ENCODE assay signal across 28 mouse cellular contexts in the genomic region with DNA sequence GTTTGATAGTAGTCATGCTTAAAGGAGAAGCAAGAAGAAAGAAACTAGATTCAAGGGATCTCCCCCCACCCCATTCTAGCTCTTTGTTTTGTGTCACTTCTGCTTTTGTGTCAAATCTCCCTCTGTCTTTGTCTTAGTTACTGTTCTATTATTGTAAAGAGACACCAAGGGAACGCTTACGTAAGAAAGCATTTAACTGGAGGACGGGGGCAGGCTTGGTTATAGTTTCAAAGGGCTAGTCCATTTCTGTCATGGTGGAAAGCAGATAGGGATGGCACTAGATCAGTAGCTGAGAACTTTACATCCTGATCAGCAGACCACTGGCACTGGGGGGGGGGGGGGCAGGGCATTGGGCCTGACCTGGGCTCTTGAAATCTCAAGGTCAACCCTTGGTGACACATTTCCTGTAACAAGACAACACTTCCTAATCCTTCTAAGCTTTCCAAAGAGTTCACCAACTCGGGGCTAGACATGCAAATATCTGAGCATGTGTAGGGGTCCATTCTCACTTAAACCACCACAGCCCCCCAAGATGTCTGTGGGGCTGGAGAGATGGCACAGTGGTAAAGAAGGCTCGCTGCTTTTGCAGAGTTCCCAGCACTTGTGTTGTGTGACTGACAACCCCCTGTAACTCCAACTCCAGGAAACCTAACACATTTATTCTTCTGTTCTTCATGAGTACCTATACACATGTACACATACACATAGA. TPM values are rescaled to one million over a fixed set of nuclear protein-coding genes. Genes with fewer than 3 reads are reported as not detected.
DNase-seq lines count a peak whose midpoint lies in the region; ATAC-seq lines count a peak whose summit lies in the region.
"Had no signal": no experiment of that assay in that cellular context is flagged by ENCODE, and none has a peak within 500 bp of the region (broad histone marks: within the 10 kb centered on the region; RNA-seq: fewer than 3 reads in every experiment).

No protein-coding gene starts in this region.

- no peak overlapping the region for H3K4me2 ChIP-seq in liver, embryonic 11.5 days
- H3K4me2 ChIP-seq: embryonic facial prominence, embryonic 15.5 days; kidney, embryonic 15.5 days; limb, embryonic 12.5 days; liver, embryonic 12.5 days; midbrain, embryonic 11.5 days had no signal

- 59% methylated on average over 5 of the region's 5 CpGs for WGBS in liver, embryonic 11.5 days

- ATAC-seq in common myeloid progenitor, adult 5-6 weeks (replicated peaks; ENCODE audit: low read depth, poor library complexity, severe bottlenecking) = peak; percentile 63
- no peak for ATAC-seq in liver, embryonic 11.5 days (replicated peaks; ENCODE audit: low FRiP score)
- ATAC-seq: forebrain, embryonic 14.5 days; hindbrain, postnatal 0 days; intestine, embryonic 16.5 days; liver, embryonic 12.5 days had no signal

- H3K9ac ChIP-seq in liver, embryonic 11.5 days (ENCODE audit: low read depth, low read length) = no peak overlapping the region
- H3K9ac ChIP-seq: embryonic facial prominence, embryonic 15.5 days; kidney, embryonic 15.5 days; limb, embryonic 12.5 days; liver, embryonic 12.5 days had no signal

- 0 out of 2 replicates have a peak, but pooled peaks cover 3% of the 10 kb centered on the region for H3K27me3 ChIP-seq in liver, embryonic 11.5 days (replicated peaks; ENCODE audit: control insufficient read depth, insufficient read depth, low read length)
- H3K27me3 ChIP-seq: embryonic facial prominence, embryonic 15.5 days; kidney, embryonic 15.5 days; limb, embryonic 12.5 days had no signal

- H3K9me3 ChIP-seq in liver, embryonic 11.5 days (ENCODE audit: control insufficient read depth, low read length) = no peaks in the 10 kb centered on the region
- H3K9me3 ChIP-seq: embryonic facial prominence, embryonic 15.5 days; kidney, embryonic 15.5 days; limb, embryonic 12.5 days; liver, embryonic 12.5 days had no signal

- H3K4me1 ChIP-seq in liver, embryonic 11.5 days (replicated peaks; ENCODE audit: control insufficient read depth, insufficient read depth, low read length) = peaks cover 4% of the 10 kb centered on the region; the same call in 1 of the 2 replicates
- H3K4me1 ChIP-seq: embryonic facial prominence, embryonic 15.5 days; liver, embryonic 12.5 days had no signal

- H3K27ac ChIP-seq in liver, embryonic 11.5 days (ENCODE audit: low read depth, low read length) = no peak overlapping the region; the same call in 1 of the 2 replicates
- H3K27ac ChIP-seq: embryonic facial prominence, embryonic 15.5 days; hindbrain, postnatal 0 days; kidney, embryonic 15.5 days; limb, embryonic 12.5 days; liver, embryonic 12.5 days; stomach, postnatal 0 days had no signal

- H3K36me3 ChIP-seq in liver, embryonic 11.5 days (ENCODE audit: control insufficient read depth, insufficient read depth, low read length) = no peaks in the 10 kb centered on the region
- H3K36me3 ChIP-seq: embryonic facial prominence, embryonic 15.5 days; kidney, embryonic 15.5 days; limb, embryonic 12.5 days; liver, embryonic 12.5 days had no signal

- DNase-seq in lung, postnatal 36 days = peak; percentile 46
- DNase-seq in lung, postnatal 10 days = no peak
- DNase-seq in B cell, adult 2 months = peak; percentile 72 to 82
- peak; percentile 34 to 59 for DNase-seq in monocyte, adult 2 months (ENCODE audit: low read depth in 1 of 2, low spot score in 2 of 2)
- no peak for DNase-seq in embryo, embryonic 10 days (ENCODE audit: low spot score)
- no peak for DNase-seq in liver, embryonic 11.5 days (ENCODE audit: low spot score)
- no peak for DNase-seq in gastrocnemius, postnatal 25 days
- DNase-seq: adrenal gland, postnatal 36 days; cerebellum, adult 2 months; cerebellum, postnatal 25 days; gastrocnemius, postnatal 14 days; heart, postnatal 4 days; kidney, postnatal 36 days; layer of hippocampus, postnatal 36 days; lung, adult 18-20 months; lung, postnatal 4 days; retina, postnatal 1 day; right cerebral cortex, postnatal 25 days had no signal

- H3K4me3 ChIP-seq in liver, embryonic 11.5 days (ENCODE audit: low read depth, low read length) = no peak overlapping the region
- H3K4me3 ChIP-seq: embryonic facial prominence, embryonic 15.5 days; kidney, embryonic 15.5 days; limb, embryonic 12.5 days; liver, embryonic 12.5 days had no signal

RNA-seq across cellular contexts. Expression of gene Sub1, which starts 17.6 kb away (rescaled TPM):
- total RNA-seq in common myeloid progenitor, adult 5-6 weeks (2017) = 717 and 731 TPM in 2 replicates
- polyA plus RNA-seq in liver, embryonic 11.5 days (2014; fragmentation: Nextera tagmentation; extraction: Ambion mirVana) = 723 and 790 TPM in 2 replicates
- total RNA-seq in gastrocnemius, postnatal 25 days (2021) = 10 to 100 TPM; 83.4 to 86.2 TPM

Comparison
In these comparisons a context has a peak if more than half of its experiments do, and no peak if none do; other contexts are left out.
1. DNase-seq: peak in lung, postnatal 36 days (single experiment), B cell, adult 2 months (2 of 2) and monocyte, adult 2 months (2 of 2); none in lung, postnatal 10 days (single experiment), embryo, embryonic 10 days (single experiment), liver, embryonic 11.5 days (single experiment) and gastrocnemius, postnatal 25 days (single experiment).